9 mouse cellular contexts compared by ENCODE assay signal in genomic region chr12:83874597-83874996, GRCm38 (mm10). TPM values are rescaled to one million over a fixed set of nuclear protein-coding genes. Genes with fewer than 3 reads are reported as not detected.
A peak's percentile ranks its signal among the peaks of the same experiment; 100 is the strongest.
DNase-seq lines count a peak whose midpoint lies in the region; ATAC-seq and TF ChIP-seq lines count a peak whose summit lies in the region.
"Had no signal": no experiment of that assay in that cellular context is flagged by ENCODE, and none has a peak within 500 bp of the region (broad histone marks: within the 10 kb centered on the region; RNA-seq: fewer than 3 reads in every experiment).

No protein-coding gene starts in this region.

- H3K9me3 ChIP-seq in stomach, postnatal 0 days (ENCODE audit: control insufficient read depth, low read length), result no peaks in the 10 kb centered on the region
- H3K9me3 ChIP-seq in hindbrain, embryonic 10.5 days, result no peaks in the 10 kb centered on the region

- H3K4me3 ChIP-seq in left cerebral cortex, adult 2 months, result no peak overlapping the region
- no peak overlapping the region for H3K4me3 ChIP-seq in stomach, postnatal 0 days (ENCODE audit: low read depth, low read length)
- H3K4me3 ChIP-seq in hindbrain, embryonic 10.5 days, result no peak overlapping the region
- H3K4me3 ChIP-seq: myocyte had no signal

- no peaks in the 10 kb centered on the region for H3K27me3 ChIP-seq in stomach, postnatal 0 days (ENCODE audit: control insufficient read depth, insufficient read depth, low read length)
- H3K27me3 ChIP-seq in hindbrain, embryonic 10.5 days (ENCODE audit: insufficient read depth, poor library complexity, severe bottlenecking), result no peaks in the 10 kb centered on the region

- WGBS in stomach, postnatal 0 days, result 63% methylated on average over 4 of the region's 4 CpGs
- 96% methylated on average over 4 of the region's 4 CpGs for WGBS in hindbrain, embryonic 10.5 days

- DNase-seq in urinary bladder, postnatal 14 days (ENCODE audit: low spot score), result peak; percentile 30
- DNase-seq in urinary bladder, postnatal 4 days (ENCODE audit: low spot score in 2 of 2), result no peak
- peak; percentile 87 to 94 for DNase-seq in frontal cortex, adult 2 months (ENCODE audit: extremely low spot score in 1 of 2, low spot score in 1 of 2)
- peak; percentile 64 to 82 for DNase-seq in left cerebral cortex, adult 2 months (ENCODE audit: extremely low spot score in 1 of 2, low spot score in 2 of 2)
- peak; percentile 27 for DNase-seq in stomach, postnatal 0 days (ENCODE audit: low spot score)
- DNase-seq in hindbrain, embryonic 10.5 days (ENCODE audit: low spot score), result no peak
- DNase-seq in gastrocnemius, postnatal 4 days (ENCODE audit: low spot score in 2 of 2), result no peak
- no peak for DNase-seq in thymus, postnatal 4 days

- H3K4me2 ChIP-seq in stomach, postnatal 0 days (replicated peaks; ENCODE audit: low read depth), result no peak overlapping the region

- H3K9ac ChIP-seq in stomach, postnatal 0 days (ENCODE audit: low read length), result no peak overlapping the region

- intact Hi-C loops in left cerebral cortex, adult 2 months (cut with DNase I), result loop anchor here (2.0 kb wide), 1 partner anchor 24 kb away; no protein-coding TSS in a partner anchor

- H3K36me3 ChIP-seq in stomach, postnatal 0 days (ENCODE audit: control insufficient read depth, insufficient read depth, low read length), result peaks cover 2% of the 10 kb centered on the region
- H3K36me3 ChIP-seq in hindbrain, embryonic 10.5 days, result peaks cover 44% of the 10 kb centered on the region

- no peak for TF ChIP-seq EP300 in stomach, postnatal 0 days (optimal IDR thresholded peaks at IDR 0.05)

- H3K4me1 ChIP-seq in stomach, postnatal 0 days (replicated peaks; ENCODE audit: control insufficient read depth, insufficient read depth), result no peaks in the 10 kb centered on the region
- no peaks in the 10 kb centered on the region for H3K4me1 ChIP-seq in hindbrain, embryonic 10.5 days (replicated peaks)

- no peak for TF ChIP-seq CTCF in left cerebral cortex, adult 2 months (IDR thresholded peaks at IDR 0.05)
- no peak for TF ChIP-seq CTCF in stomach, postnatal 0 days (IDR thresholded peaks at IDR 0.05; ENCODE audit: low read depth)

- peak overlapping the region; percentile 69 for H3K27ac ChIP-seq in left cerebral cortex, adult 2 months
- H3K27ac ChIP-seq in stomach, postnatal 0 days (replicated peaks), result no peak overlapping the region
- no peak overlapping the region for H3K27ac ChIP-seq in hindbrain, embryonic 10.5 days

- no peak for ATAC-seq in stomach, postnatal 0 days (ENCODE audit: low FRiP score, low TSS enrichment)

RNA-seq across cellular contexts. Expression of gene Numb, which starts 47.1 kb away (rescaled TPM):
- 71.7 and 73.3 TPM in 2 replicates for polyA plus RNA-seq in frontal cortex, adult 2 months (2012; rRNA removed)
- 10 to 100 TPM; 70.0 to 81.1 TPM for total RNA-seq in left cerebral cortex, adult 2 months (2021)
- 19.9 and 22.6 TPM in 2 replicates for polyA plus RNA-seq in stomach, postnatal 0 days (2015; fragmentation: Nextera tagmentation; extraction: Ambion mirVana)
- polyA plus RNA-seq in hindbrain, embryonic 10.5 days (2016; fragmentation: Nextera tagmentation; extraction: Ambion mirVana), result 27.8 and 39.1 TPM in 2 replicates
- total RNA-seq in gastrocnemius, postnatal 4 days (2021), result 10 to 100 TPM; 26.5 to 28.8 TPM

Comparison
In these comparisons a context has a peak if more than half of its experiments do, and no peak if none do; other contexts are left out.
1. DNase-seq: peak in urinary bladder, postnatal 14 days (single experiment), frontal cortex, adult 2 months (2 of 2), left cerebral cortex, adult 2 months (2 of 2) and stomach, postnatal 0 days (single experiment); none in urinary bladder, postnatal 4 days (0 of 2), hindbrain, embryonic 10.5 days (single experiment), gastrocnemius, postnatal 4 days (0 of 2) and thymus, postnatal 4 days (single experiment).